Mouse (Mus musculus) thymus, postnatal 4 days (tissue): ENCODE measurements around the gene Gm28729.
"Not testable (repeated sequence)": the region's sequence is repeated elsewhere in the genome, so short reads cannot be mapped to it uniquely, and the experiment has no call there.

Experiments
- DNase-seq: peaks from one replicate; pipeline ENCODE4 v3.0.0; 2021

Gene Gm28729

GRCm38 (mm10) chr9:96517429-96517828, 7.6 kb downstream of the Gm28729 start:
- DNase-seq: peak; percentile 45

GRCm38 (mm10) chr9:96516806-96517205, 8.3 kb downstream of the Gm28729 start:
- DNase-seq: no peak

GRCm38 (mm10) chr9:96515737-96516136, 9.3 kb downstream of the Gm28729 start:
- DNase-seq: no peak

- no peak for DNase-seq
Measured at GRCm38 (mm10) chr9:96514278-96514677, 10.8 kb downstream of the Gm28729 start.

DNA sequence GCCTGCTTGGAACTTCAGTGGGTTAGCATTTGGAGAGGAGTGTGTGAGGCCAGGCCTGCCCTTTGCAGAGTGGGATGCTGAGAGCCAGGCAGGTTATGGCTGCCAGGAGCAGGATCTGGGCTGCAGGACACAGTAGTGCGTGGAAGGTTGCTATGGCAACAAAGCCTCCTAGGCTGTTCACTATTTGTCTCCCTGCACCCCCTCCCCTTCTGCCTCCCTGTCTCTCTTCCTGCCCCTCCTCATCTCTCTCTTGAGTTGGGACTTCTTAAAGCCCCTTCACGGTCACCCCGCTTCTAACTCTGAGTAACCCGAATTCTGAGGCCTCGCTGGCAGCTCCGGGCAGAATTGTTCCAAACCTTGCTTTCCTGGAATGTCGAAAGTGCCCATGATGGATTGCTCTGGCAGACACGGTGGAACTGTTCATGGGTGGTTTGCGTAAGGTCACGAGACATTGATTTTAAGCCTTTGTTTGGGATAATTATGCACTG, 19.0 kb downstream of the Gm28729 start:
- no peak for DNase-seq

DNA sequence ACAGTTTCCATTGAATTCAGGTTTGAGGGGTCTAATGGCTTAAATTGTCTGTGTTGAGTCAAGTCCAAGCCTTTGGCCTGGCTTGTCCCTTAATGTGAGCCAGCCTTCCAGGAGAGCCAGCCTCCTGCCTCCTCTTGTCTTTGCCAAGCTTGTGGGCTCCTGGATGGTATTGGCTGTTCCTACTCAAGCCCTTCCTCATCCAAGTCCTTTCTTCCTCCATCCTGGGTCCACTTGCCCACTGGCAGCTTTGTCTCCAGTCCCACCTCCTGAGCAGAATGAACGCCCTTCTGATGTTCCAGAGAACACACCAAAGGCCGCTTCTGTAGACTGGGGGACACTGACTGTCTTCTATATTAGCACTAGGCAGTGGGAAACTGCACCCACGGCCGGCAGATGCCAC, 19.9 kb downstream of the Gm28729 start:
- no peak for DNase-seq

DNA sequence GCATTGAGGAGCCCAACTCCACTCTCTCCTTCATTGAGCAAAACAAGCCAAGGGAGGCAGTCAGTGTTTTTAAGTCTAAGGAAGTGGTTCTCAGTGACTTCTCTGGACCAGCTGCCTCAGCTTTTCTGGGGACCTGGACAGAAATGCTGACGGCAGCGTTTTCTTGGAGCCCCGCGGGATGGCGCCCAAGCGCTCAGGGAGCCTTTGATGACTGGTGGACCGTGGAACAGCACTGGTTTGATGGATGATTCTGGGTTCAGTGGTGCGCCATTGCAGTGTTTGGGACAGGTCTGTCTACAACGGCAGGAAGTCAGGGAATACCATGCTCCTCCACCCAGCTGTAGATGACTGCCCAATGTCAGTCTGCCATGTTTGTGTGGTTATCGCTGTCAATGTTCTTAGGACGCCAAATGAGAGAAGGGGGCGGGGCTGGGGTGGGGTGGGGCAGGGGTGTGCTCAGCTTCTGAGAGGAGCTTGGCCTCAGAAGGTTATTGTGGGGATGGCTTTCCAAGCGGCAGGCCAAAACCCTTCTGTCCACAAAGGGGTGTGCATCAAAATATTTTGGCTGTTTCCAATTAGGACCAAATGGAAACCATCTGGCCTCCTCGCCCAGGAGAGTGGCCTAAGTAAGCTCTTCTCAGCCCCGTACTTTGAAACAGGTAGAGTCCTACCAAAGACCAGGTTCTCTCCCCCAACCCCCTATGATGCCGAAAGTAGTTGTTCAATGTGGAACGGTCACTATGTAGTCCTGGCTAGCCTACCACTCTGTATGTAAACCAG, 20.8 kb downstream of the Gm28729 start:
- peak; percentile 26 for DNase-seq

GRCm38 (mm10) chr9:96502856-96503610, 22.0 kb downstream of the Gm28729 start:
- DNase-seq: no peak

GRCm38 (mm10) chr9:96501217-96501616, 23.8 kb downstream of the Gm28729 start:
- no peak for DNase-seq

- DNase-seq: no peak
Measured at GRCm38 (mm10) chr9:96493212-96493611, 31.9 kb downstream of the Gm28729 start.

DNA sequence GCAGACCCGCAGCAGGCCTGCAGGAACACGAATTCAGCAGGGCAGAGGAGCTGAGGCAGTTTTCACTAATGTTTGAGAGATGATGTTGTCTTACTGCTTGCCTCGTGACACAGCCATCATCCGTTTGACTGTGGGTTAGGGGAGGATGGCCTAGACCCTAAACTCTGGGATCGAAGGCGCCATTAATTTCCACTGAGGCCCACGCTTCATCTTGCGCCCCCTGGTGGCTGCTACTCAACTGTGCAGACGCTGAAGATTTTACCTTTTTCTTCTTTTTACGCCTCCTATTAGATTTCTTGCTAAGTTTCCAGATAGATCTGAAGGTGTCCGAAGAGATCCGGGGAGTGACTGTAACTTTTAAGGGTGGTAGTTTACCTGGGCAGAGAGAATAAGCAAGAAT, 33.3 kb downstream of the Gm28729 start:
- DNase-seq: peak; percentile 86

GRCm38 (mm10) chr9:96487869-96488268, 37.2 kb downstream of the Gm28729 start:
- not testable (repeated sequence) for DNase-seq

DNA sequence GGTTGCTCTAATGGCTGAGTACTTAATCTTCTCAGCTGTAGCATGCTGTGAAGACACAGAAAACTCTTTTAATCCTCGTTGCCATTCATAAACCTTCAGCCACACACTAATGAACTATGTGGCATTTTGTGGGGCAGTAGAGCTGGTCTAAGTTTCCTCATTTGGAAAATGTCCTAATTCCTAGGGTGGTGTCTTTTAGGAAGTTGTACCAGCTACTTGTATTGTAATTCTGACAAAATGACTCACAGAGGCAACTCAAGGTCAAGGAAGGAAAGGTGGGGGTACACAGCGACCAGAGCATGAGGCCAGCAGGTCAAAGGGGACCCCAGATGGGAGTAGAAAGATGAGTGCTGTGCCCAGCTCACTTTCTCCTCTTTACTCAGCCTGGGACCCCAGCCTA, 41.4 kb downstream of the Gm28729 start:
- DNase-seq: no peak

DNA sequence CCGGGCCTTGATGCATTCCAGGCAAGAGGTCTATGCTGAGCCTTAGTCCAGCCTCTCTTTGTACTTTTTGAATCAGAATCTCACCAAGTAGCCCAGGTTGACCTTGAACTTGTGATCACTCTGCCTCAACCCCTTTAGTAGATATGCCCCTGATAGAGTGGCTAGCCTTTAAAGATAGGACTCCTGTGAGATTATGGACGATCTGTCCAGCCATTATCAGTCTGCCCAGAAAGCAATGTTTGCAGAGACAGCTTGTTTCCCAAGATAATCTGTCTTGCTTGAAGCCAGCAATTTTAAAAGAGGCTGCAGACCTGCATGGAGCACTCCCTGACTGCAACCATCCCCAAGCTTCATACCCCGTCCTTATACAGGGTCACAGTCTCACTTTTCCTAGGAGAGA, 42.0 kb downstream of the Gm28729 start:
- DNase-seq: no peak

DNA sequence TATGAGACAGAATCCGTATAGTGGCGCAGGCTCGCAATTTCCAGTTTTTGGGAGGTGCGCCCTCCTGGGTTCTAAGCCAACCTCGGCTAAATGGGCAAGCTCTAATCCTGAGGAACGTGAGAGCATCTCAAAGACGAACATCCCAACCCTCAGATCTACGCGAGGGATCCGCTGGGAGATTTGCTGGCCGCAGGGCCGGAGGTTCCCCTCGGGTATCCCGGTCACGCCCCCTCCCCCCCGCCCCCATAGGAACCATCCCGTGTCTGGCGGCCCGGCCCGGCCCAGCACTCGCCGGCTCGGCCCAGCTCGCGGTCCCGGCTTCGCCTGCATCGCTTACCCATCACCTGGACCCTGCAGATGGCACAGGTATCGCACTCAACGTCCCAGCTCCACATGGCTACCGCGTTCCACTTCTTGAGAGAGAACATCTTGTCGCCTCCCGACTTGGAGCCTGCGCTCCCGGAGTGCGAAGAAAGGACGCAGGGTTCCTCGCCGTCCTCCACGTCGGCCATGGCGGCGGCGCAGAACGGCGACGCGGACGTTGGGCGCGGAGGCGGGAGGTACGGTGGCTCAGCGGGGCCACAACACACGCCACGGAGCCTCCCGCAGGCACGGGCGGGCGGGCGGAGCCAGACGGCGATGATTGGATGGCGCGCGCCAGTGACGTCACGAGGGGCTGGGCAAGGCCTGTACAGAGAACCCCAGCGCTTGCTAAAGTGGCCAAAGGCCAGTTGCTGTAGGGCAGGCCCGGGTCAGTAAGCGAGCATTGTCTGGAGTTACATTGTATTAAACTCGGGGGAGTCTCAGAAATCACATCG, 46.8 kb downstream of the Gm28729 start, which contains the start of gene Rnf7:
Gene Rnf7, minus strand, starts transcription at position 605 of the 818 bp plus-strand sequence.
- DNase-seq: peak; percentile 99

DNA sequence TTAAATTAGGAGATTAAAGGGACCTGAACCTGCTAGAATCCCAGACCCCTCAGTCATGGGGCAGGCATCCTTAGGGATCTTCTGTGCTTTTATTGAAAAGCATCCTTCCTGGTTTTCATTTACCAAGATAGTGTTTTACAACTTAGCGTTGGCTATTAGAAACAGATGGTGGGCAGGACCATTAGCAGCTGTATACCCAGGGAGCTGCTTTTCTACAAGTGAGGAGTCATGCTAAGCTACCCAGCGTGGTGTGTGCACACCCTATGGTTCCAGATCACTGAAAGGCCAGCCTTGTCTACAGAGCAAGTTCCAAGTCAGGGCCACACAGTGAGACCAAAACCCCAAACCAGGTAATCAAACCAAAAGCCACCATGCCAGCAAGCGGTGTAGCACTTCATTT, 52.7 kb downstream of the Gm28729 start:
- no peak for DNase-seq

DNA sequence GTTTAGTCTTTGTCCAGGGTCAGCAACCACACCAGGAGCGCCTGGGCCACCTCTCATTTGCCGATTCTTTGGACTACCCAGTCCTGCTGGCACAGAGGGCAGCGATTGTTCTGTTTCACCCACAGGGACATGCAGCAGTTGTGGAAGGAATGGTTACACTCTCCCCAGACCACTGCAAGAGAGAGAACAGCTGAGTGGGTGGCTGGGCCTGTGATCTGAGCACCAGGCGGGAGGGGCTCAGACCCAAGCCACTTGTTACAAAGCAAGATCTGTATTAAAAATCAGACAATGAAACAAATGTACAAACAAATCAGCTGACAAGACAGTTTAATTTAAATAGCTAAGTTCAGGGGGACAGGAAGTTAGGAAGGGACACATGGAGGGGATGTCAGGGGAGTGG, 53.4 kb downstream of the Gm28729 start:
- not testable (repeated sequence) for DNase-seq

DNA sequence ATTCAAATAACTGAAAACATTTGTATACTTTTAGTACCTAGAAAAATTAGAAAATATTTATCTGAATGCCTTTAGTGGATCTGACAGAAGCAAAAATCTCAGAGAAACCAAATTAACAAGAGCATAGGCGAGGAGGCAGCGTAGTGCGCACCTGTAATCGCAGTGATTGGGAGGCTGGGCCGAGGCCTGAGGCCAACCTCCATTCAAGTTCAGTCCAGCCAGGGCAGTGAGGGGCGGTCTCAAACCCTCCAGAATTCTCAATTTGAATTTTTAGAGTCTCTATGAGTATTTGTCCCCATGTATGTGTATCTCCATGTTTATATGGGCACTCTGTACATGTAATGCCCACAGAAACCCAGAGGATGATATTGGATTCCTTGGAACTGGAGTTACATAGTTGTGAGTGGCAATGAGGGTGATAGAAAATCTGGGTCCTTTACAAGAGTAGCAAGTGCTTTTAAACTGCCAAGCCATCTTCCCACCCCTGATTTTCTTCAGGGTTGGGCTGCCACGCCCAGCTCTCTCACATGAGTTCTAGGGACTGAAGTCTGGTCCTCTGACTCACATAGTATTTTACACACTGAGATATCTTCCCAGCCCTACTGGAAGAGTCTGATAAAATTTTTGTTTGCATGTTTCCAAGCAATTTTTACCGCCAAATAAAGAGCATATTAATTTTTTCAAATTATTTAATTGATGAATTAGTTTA, 54.6 kb downstream of the Gm28729 start:
- no peak for DNase-seq

DNA sequence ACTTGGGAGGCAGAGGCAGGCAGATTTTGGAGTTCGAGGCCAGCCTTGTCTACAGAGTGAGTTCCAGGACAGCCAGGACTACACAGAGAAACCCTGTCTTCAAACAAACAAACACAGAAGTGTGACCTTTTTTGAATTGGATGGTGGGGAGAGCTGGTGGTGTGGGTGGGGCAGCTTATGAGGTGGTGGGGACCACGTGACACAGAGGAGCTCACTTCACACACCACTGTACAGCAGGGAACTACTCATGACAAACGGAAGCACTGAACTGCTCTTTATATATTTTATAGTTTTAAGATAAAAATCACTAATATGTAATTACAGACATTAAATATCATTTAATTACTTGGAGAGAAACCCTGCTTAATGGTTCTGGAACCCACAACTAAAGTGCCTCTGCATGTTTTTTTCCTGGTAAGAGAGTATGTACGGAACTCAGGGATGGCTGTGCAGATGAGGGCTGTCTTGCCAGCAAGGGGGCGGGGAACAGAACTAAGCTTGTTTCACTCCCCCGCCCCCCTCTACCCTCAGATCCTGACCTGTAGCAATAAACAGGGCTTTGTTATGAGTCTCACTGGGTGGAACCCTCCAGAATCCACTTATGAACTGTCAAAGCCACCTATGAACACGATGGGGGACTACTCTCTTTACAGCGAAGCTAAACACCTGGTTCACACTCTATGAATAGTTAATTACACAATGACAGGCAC, 55.4 kb downstream of the Gm28729 start:
- DNase-seq: no peak

GRCm38 (mm10) chr9:96463708-96464107, 61.4 kb downstream of the Gm28729 start:
- no peak for DNase-seq

DNA sequence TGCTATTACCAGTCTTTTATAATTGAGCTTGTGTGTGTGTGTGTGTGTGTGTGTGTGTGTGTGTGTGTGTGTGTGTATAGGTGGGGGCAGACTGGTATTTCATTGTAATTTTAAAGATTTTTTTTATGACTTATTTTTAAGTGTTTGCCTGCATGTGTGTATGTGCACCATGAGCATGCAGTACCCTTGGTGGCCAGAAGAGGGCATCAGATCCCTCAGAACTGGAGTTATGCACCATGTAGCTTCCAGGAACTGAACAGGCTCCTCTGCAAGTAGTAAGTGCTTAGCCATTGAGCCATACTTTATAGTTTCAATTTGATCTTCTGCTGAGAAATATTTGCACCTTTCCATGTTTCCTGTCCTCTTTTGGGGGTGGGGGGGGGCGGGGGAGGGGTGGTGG, 63.5 kb downstream of the Gm28729 start:
- DNase-seq: no peak
